Mouse (Mus musculus) gastrocnemius, postnatal 14 days (tissue): ENCODE measurements around the gene Kpna2. TPM values are rescaled to one million over a fixed set of nuclear protein-coding genes. Genes with fewer than 3 reads are reported as not detected.
"Not testable (repeated sequence)": the region's sequence is repeated elsewhere in the genome, so short reads cannot be mapped to it uniquely, and the experiment has no call there.

Experiments used
- DNase-seq: peaks from one replicate; pipeline ENCODE4 v3.0.0; 2021; ENCODE audit warnings: mixed read lengths
- intact Hi-C: fragments of 180-260 bp; cut with DNase I; formaldehyde crosslinking; loops from one replicate; pipeline ENCODE4 v1.15.1; 2025; ENCODE audit warnings: low total_unique reads
- total RNA-seq, 2 experiments: library from RNA; stranded (reverse); gene quantifications; 2 replicates each; pipeline ENCODE4 v1.2.3; 2021

The Kpna2 gene
- total RNA-seq, 2 experiments from 2014 or later = 12.3 to 21.9 TPM

DNA sequence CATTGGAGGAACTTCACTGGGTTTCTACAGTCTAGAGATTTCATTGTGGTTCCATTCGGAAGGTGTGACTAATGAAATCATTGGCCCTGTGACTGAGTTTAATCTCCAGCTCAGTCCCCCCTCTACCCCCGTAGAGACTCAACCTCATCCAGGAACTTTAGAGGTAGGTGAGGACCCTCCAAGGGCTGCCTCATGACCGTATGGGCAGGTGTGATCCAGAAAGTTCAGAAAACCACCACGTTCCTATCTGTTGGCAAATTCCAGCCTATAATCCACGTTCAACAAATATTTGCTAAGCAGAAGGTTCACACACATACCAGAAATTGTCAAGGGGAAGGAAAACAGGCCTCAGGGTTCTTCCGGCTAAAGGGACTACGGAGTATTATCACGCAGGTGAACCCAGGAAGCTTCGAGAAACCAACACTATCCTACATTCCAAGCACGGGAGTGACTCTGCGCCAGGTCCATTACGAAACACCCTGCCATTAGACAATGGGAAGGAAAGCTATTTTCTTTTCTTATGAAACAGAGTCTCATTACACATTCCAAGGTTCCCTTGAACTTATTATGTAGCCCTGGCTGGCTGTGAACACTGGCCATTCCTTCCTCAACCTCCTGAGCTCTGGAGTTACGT is 22.8 kb upstream of the Kpna2 start:
- intact Hi-C loops = no loop called here

DNA sequence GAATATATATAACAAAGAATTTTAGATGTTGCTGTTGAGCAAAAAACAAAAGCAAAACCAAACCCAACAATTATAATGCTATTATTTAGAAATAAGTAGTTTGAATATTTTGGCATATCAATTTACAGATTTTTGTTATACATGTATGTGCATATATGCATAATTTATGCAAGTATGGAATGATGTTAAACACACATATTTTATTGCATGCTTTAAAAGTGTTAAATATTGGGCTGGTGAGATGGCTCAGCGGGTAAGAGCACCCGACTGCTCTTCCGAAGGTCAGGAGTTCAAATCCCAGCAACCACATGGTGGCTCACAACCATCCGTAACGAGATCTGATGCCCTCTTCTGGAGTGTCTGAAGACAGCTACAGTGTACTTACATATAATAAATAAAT is 20.4 kb upstream of the Kpna2 start:
- intact Hi-C loops, DNase-seq: not testable (repeated sequence)

More for the DNA sequence above, 22.8 kb upstream of the Kpna2 start:
- DNase-seq = no peak

DNA sequence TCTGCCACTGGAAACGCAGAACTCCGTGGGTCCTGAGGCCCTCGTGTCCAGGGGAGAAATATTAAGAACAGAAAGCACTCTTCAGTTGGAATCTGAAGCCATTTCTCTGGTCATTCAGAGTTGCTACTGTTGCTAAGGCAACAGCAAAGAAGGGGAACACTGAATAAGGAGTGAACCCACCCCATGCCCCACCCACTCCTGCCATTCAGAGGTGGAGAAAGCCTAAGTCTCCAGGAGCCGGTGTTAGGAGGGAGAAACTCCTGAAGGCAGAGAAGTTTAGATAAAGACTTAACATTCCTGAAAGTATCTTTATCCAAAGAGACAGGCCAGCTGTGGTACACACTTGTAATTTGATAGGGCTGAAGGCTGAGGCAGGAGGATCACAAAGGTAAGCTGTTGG is 20.0 kb upstream of the Kpna2 start:
- DNase-seq = no peak
- intact Hi-C loops = no loop called here

DNA sequence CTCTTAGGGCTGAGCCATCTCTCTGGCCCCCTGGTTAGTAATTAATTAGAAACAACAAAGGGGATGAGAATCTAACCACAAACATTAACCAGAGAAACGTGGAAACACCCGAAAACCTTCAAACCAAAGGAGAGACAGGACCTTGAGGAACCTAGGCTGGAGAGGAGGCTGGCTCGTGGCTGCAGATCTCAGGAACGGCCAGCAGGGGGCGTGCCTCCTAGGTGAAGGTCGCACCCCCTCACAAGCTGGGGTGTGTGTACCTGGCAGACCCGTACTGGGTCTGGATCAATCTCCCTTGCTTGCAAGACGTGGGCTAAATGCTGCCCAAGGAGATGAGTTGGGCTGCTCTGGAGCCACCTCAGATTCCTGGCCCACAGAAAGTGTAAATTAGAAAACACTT is 19.3 kb upstream of the Kpna2 start:
- no peak for DNase-seq
- intact Hi-C loops = no loop called here

DNA sequence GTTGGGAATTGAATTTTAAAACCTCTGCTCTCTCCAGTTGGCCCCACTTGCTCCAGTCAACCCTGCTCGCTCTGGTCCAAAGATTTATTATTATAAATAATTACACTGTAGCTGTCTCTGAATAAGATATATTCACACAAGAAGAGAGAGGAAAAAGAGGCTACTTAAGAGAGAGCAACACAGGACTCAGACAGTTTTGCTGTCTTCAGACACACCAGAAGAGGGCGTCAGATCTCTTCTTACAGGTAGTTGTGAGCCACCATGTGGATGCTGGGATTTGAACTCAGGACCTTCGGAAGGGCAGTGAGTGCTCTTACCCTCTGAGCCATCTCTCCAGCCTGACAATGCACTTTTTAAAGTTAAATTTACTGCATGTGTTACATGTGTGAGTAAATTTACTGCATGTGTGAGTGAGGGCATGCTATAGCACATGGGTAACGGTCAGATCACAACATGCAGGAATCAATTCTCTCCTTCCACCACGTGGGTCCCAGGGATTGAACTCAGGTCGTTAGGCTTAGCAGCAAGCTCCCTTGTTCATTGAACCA is 18.1 kb upstream of the Kpna2 start:
- no peak for DNase-seq
- intact Hi-C loops = no loop called here

DNA sequence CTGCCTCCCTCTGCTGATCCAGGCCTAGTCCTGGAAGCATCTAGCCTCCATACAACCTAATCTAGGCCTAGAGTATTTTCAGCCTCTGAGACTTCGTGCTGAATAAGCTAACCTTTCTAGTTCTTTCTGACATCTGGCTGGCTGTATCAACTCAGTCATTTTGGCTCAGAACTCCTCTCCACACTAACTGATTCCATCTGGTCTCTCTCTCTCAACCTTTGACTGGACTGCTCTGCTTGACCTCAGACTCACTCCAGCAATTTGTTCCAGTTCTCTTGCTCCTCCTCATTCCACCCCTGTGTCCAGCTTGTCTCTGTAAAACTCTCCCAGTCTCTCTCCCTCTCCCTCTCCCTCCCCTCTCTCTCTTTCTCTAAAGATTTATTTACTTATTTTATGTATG is 17.6 kb upstream of the Kpna2 start:
- intact Hi-C loops = no loop called here
- no peak for DNase-seq

DNA sequence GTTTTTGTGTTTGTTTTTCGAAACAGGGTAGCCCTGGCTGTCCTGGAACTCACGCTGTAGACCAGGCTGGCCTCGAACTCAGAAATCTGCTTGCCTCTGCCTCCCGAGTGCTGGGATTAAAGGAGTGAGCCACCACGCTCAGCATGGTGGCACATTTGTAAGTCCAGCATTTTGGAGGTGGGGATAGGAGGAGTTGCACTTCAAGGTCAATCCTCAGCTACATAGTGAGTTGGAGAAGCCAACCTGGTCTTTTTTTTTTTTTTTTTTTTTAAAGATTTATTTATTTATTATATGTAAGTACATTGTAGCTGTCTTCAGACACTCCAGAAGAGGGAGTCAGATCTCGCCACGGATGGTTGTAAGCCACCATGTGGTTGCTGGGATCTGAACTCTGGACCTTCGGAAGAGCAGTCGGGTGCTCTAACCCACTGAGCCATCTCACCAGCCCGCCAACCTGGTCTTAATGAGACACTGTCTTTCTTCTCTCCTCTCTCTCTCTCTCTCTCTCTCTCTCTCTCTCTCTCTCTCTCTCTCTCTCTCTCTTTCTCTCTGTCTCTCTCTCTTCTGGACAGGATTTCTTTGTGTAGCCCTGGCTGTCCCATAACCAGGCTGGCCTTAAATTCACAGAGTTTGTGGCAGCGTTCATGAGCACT is 16.3 kb upstream of the Kpna2 start:
- intact Hi-C loops, DNase-seq: not testable (repeated sequence)

DNA sequence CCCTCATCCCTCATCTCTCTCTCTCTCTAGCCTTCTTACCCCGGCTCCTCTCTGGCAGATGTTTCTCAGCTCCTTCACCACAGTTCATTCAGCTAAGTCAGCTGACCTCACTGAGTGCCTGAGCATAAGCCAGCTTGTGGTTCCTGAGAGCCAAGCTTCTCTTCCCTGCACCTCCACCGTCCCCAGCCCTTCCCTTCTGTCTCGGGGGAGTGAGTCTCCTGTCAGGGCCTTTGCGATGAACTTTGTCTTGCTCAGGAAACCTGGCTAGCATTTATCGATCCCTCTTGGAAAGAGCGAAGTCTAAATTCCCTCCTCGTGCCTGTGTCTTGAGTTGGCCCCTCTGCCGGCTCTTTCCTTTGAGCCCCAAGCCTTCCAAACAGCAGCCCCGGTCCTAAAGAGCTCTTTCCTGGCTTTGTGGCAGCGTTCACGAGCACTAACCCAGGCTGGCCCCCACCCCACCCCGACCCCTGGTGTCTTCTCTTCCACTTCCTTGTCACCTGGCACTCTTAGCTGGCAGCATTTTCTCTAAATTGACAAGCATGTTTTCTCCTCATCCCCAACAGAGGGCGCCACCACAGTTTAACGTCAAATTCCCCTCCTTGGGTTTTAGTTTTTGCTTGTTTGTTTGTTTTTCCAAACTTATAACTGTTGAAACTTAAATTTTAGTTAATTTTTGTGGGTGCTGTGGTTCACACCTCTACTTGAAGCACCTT is 15.4 kb upstream of the Kpna2 start:
- DNase-seq = no peak
- intact Hi-C loops = no loop called here

DNA sequence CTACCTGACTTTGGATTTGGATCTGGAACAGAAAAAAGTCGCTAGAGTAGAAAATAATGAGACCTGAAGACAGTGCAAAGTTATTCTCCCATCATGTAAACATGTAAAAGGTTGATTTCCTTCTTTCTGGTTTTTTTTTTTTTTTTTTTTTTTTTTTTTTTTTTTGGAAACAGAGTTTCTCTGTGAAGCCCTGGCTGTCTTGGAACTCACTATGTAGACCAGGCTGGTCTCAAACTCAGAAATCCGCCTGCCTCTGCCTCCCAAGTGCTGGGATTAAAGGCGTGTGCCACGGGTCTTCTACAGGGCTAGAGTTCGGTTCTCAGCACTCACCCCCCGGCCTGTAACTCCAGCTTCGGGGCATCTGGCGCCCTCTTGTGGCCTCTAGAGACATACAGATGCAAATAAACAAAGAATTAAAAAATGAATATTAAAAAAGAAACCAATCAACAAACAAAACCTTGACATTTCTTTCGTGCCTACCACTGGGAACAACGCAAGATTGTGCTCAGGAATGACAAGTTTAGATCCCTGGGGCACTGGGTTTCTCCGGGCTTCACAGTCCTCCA is 14.8 kb upstream of the Kpna2 start:
- intact Hi-C loops = no loop called here
- no peak for DNase-seq

DNA sequence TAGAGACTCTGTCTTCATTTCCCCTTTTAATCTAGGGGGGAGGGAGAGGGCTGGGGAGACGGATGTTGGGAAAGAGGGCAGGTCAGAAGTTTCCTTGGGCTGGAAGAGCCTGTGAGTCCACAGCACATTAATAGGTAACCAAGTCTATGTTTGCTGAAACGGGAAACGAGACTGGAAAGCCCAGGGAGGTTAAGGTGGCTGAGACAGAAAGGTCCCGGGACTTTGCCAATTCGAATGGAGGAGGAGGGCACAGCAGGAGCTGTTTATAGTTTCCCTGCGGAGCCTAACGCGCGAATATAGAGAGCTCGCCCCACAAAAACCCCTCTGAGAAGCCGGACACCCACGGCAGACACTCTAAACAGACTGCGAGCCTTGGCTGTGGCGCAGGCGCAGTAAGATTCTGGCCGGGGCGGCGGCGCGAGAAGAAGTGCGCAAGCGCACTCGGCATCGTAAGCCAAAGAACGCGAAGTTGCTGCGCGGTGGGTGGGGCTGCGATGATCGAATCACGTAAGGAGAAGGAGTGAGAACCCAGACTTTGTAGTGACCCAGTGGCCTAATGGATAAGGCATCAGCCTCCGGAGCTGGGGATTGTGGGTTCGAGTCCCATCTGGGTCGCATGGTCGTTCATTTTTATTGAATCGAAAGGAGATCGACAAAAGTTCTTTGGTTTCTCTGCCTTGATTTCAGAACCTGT is 13.1 kb upstream of the Kpna2 start:
- intact Hi-C loops = no loop called here
- peak; percentile 96 for DNase-seq

DNA sequence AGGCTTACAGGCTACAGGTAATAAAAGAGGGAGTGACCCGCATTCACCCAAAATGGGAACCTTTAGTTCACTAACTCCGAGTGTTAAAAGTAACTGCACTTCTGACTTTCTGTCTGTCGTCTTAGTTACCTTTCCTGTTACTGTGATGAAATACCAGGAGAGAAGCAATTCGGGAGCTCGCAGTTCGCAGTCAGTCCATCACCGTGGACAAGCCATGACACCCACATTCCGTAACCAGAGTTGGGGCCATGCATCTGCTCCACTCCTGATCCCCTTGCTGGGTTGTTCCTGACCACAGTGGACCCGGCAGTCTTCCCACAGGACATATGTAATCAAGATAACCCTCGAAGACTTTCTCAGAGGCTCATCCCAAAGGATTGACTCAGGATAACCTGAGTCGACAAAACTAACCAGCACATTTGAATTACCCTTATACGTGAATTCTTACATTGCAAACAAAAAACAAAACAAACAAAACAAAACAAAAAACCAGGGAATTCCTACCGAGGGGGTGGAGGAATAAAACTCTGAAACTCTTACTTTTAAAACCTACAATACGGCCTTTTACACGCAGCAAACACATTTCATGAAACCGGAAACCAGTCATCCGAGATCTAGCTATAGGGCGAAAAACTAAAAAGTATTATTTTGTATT is 12.5 kb upstream of the Kpna2 start:
- no peak for DNase-seq
- intact Hi-C loops = no loop called here

DNA sequence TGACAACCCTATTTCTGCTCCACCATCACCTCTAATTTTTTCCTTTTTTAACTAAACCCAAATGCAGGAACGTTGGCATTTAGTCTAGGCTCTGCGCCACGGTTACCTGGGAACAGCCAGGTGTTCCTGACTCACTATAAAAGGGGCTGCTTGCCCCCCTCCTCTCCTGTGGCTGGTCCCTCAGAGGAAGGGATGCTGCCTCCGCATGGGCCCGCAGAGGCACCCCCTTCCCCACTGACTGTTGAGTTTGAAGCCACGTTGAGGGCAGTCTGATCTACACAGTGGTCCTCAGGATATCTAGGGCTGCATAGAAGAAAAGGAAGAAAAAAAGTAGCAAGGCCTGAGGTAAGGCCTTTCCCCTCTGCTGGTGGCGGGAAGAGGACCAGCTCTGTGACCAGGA is 11.8 kb upstream of the Kpna2 start:
- DNase-seq = no peak
- intact Hi-C loops = no loop called here

DNA sequence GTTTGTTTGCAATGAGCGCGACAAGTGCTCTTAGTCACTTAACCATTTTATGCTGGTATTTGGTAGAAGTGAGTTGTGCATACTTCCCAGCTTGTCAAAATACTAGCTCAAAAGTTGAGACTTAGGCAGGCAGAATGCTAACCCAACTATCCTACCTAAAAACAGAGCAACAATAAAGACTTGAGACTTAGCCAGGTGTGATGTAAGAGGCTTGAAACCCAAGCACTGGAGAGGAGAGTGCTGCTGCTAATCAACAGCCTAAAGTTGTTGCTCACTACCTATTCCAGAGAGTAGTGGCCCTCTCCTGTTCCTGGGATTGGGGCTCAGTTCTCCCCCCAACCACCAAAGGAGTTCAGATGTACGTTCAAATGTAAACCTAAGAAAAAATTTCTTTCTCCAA is 11.1 kb upstream of the Kpna2 start:
- no peak for DNase-seq
- intact Hi-C loops = no loop called here

DNA sequence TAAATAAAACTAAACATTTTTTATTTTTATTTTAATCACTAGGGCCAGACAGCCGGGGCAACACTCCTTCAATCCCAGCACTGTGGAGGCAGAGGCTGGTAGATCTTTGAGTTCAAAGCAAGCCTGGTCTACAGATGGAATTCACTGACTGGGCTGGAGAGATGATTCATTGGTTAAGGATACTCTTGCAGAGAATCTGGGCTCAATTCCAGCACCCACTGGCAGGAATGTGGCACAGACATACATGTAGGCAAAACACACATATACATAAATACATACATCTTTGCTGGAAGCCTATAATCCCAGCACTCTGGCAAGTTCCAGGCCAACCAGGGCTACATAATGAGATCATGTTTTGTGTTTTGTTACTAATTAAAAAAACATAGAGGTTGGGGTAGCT is 6.2 kb upstream of the Kpna2 start:
- intact Hi-C loops = no loop called here
- no peak for DNase-seq

DNA sequence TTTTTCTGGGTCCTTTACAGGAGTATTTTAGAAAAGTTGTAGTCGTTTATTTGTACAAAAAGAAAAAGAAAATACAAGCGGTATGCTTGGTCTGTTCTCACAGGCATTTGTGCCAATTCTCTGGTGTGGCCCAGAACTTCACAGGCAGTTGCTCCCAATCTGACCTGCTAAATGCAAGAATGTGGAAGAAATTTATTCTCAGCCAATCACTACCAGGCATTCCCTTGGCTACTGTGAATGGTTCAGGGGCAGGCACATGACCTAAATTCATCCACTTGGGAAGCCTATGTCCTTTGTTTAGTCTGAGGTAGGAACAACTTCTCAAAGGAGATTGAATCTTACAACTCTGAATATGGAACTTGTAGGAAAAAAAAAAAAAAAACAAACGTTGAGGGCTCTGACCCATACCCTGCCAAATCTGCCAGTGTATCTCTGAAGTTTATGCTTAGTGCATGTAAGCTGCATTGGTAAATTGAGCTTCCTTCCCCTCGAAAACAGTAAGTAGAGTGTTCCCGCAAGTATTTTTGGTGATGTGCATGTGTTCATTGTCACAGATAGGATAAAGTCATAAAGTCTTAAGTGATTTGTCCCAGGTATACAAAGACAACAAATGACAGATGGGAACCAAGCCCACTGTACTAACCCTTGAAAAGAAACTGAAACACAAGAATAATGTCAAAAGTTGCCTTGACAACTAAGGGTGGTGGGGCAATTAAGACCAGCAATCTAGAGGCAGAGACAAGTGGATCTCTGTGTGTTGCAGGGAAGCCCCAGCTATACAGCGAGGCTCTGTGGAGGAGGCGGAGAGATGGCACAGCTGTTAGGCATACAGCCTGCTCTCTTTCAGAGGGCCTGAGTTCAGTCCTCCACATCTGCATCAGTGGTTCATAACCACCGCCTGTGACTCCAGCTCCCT is 2.7 kb upstream of the Kpna2 start:
- DNase-seq = no peak
- intact Hi-C loops = no loop called here

DNA sequence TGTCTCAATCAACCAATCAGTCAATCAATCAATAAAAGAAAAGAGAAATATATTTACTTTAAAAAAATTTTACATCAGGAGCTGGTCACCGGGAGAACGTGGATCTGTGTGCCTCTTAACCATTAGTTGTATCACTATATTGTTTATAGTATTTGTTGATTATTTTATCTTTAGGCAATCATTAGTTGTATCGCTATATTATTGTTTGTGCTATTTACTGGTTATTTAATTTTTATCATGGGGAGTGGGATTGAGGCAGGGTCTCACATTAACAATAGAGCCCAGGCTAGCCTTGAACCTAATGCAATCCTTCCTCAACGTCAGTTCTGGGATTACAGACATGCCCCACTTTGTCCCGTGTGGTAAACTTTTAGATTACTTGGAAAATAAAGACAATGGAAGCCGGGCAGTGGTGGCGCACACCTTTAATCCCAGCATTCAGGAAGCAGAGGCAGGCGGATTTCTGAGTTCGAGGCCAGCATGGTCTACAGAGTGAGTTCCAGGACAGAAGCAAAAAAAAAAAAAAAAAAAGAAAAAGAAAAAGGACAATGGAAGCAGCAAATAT is 690 bp upstream of the Kpna2 start:
- intact Hi-C loops = no loop called here
- DNase-seq = no peak

DNA sequence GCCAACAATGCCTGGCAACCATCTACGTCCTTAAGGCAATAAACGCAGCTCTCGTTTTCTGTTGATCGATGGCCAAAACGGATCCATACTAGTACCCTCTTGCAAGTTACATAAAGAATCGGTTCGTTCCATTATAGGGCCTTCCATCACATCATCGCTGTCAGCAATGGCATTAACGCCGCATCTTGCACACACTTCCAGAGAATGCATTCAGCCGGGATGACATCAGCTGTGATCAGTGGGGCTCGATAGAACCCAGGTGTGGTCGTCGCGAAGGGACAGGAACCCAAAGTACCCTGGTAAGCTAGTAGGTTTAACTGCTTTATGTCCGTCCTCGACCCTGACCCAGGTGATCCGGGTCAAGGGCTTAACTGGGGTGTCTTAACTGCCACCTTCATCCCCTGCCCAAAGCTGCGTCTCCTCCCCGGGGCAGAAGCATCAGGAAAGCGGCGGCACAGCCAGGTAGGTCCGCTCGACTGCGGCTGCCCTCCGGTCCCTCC is 640 bp downstream of the Kpna2 start:
- intact Hi-C loops = no loop called here
- no peak for DNase-seq

DNA sequence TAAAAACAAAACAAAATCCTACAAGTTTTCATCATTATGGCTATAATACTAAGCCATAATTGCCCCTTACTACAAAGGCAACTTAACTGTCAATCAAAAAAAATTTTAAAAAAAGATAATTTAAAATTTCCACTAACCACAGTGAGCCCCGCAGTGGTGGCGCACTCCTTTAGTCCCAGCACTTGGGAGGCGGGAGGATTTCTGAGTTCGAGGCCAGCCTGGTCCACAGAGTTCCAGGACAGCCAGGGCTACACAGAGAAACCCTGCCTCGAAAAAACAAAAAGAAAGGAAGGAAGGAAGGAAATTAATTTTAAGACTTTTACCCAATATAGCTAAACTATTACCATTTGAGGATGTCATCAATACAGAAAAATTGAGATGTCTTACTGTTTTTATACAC is 1.4 kb downstream of the Kpna2 start:
- intact Hi-C loops = no loop called here
- DNase-seq = no peak
